Mouse (Mus musculus): Measurements from ENCODE around the gene Rpl34.

DNA sequence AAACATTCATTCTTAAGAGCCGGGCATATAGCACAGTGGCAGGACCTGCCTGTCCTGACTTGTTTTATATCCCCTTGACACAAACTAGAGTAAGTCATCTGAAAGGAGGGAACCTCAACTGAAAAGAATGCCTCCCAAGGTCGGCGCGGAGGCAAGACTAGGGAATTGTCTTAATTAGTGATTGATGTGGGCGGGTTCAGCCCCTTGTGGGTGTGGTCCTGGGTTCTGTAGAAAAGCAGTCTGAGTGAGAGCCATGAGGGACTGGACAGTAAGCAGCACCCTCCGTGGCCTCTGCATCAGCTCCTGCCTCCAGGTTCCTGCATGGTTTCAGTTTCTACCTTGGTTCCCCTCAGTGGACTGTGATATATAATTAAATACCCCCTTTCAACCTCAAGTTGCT lies 27.9 kb downstream of the Rpl34 start:
- TF ChIP-seq POLR2A (IDR thresholded peaks at IDR 0.05; ENCODE audit: insufficient read depth, low read depth, low read length): no peak
- TF ChIP-seq CTCF (IDR thresholded peaks at IDR 0.05): no peak
- no peak for TF ChIP-seq EP300 (IDR thresholded peaks at IDR 0.05; ENCODE audit: insufficient read depth, low read depth, low read length)

All from heart, adult 2 months (tissue).